Mouse (Mus musculus): ENCODE results near the gene Cfap54. TPM values are rescaled to one million over a fixed set of nuclear protein-coding genes. Genes with fewer than 3 reads are reported as not detected.

Gene Cfap54
- polyA plus RNA-seq (2012; rRNA removed) = 0.35 TPM in 2 replicates
- 0.23 and 0.25 TPM in 2 replicates for polyA plus RNA-seq (2014; fragmentation: Nextera tagmentation; extraction: Ambion mirVana)

- Histone ChIP-seq H3K4me3 (replicated peaks; ENCODE audit: low read length) (peak within 1 kb of the TSS; percentile 43), H3K27ac (replicated peaks; ENCODE audit: low read depth, low read length) (no peak within 1 kb of the TSS), H3K36me3 (ENCODE audit: control insufficient read depth, insufficient read depth, low read length) (no peaks in the 10 kb centered on the region), H3K4me2 (replicated peaks; ENCODE audit: low read depth, low read length, severe bottlenecking) (peak within 1 kb of the TSS; percentile 62), H3K9me3 (ENCODE audit: control insufficient read depth, low read length) (no peaks in the 10 kb centered on the region), H3K4me1 (ENCODE audit: control insufficient read depth, insufficient read depth, low read length) (peaks cover 8% of the 10 kb centered on the region; the same call in 1 of the 2 replicates), H3K9ac (ENCODE audit: low read depth, low read length, severe bottlenecking) (0 out of 2 replicates have a peak within 1 kb of the TSS, but pooled peaks have one; percentile 34), H3K27me3 (ENCODE audit: control insufficient read depth, insufficient read depth, low read length) (no peaks in the 10 kb centered on the region)
- DNase-seq (ENCODE audit: low spot score) (peak; percentile 92), ATAC-seq (ENCODE audit: low FRiP score, low read depth) (peak; percentile 88)
- no peak for TF ChIP-seq POLR2A (IDR thresholded peaks at IDR 0.05; ENCODE audit: borderline replicate concordance, extremely low read depth, insufficient read depth, insufficient read length)
- WGBS = 2% methylated on average over 31 of the region's 34 CpGs
Measured at GRCm38 (mm10) chr10:93081133-93081779, at the start of gene Cfap54. Cfap54 (minus strand) TSS chr10:93081618.

DNA sequence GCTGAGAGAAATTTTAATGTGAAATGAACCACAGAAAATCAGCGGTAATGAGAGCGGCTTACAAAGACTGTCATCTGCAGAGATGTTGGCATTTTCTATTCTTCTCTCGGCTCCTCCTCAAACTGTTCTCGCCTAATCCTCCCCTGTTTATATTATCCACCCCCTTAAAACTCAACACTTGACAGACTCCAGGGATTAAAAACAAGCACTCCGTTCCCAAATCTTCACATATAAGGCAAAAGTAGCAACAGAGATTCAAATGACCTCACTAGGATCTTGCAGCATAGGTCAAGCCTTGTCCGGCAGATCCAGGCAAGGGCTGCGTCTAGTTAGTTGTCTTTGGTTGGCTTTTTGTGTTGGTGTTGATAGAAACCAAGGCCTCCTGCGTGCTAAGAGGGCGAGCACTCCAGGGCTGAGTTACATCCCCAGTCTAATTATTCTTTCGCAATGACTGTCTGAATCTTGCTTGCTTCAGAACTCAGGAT, 49.1 kb upstream of the Cfap54 start:
- Histone ChIP-seq H3K9ac (ENCODE audit: low read depth, low read length, severe bottlenecking) (no peak overlapping the region), H3K27ac (replicated peaks; ENCODE audit: low read depth, low read length) (no peak overlapping the region), H3K9me3 (ENCODE audit: control insufficient read depth, low read length) (no peaks in the 10 kb centered on the region), H3K4me1 (ENCODE audit: control insufficient read depth, insufficient read depth, low read length) (no peaks in the 10 kb centered on the region), H3K4me2 (replicated peaks; ENCODE audit: low read depth, low read length, severe bottlenecking) (no peak overlapping the region), H3K4me3 (replicated peaks; ENCODE audit: low read length) (no peak overlapping the region), H3K27me3 (ENCODE audit: control insufficient read depth, insufficient read depth, low read length) (no peaks in the 10 kb centered on the region), H3K36me3 (ENCODE audit: control insufficient read depth, insufficient read depth, low read length) (no peaks in the 10 kb centered on the region)
- ATAC-seq (ENCODE audit: low FRiP score, low read depth) = no peak
- TF ChIP-seq POLR2A (IDR thresholded peaks at IDR 0.05; ENCODE audit: borderline replicate concordance, extremely low read depth, insufficient read depth, insufficient read length) = no peak
- 86% methylated on average over 10 of the region's 10 CpGs for WGBS
- DNase-seq (ENCODE audit: low spot score) = no peak

DNA sequence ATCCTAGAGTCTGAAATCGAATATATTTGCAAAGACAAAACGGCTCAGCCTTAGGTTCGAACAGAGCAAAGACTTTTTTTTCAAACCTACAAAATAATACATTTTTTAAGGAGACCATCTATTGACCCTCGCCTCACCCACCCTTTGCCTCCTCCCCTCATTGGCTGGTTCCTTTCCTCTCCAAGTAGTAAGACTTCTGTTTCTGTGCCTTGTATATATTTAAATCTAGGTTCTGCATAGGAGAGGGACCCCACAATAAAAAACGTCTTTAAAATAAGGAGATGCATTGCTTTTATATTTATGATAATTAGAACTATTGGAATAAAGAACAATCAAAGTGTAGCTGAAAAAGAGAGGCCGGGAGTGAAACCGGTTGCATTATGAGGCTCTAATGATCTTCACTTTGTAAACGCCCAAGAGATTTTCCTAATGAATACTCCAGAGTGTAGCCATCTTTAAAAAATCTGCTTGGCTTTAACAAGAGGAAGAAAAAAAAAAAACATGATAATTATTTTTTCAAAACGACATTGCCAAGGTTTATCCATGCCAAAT, 48.6 kb upstream of the Cfap54 start:
- Histone ChIP-seq H3K27me3 (ENCODE audit: control insufficient read depth, insufficient read depth, low read length) (no peaks in the 10 kb centered on the region), H3K9me3 (ENCODE audit: control insufficient read depth, low read length) (no peaks in the 10 kb centered on the region), H3K9ac (ENCODE audit: low read depth, low read length, severe bottlenecking) (no peak overlapping the region), H3K4me3 (replicated peaks; ENCODE audit: low read length) (no peak overlapping the region), H3K36me3 (ENCODE audit: control insufficient read depth, insufficient read depth, low read length) (no peaks in the 10 kb centered on the region), H3K4me2 (replicated peaks; ENCODE audit: low read depth, low read length, severe bottlenecking) (no peak overlapping the region), H3K27ac (replicated peaks; ENCODE audit: low read depth, low read length) (no peak overlapping the region), H3K4me1 (ENCODE audit: control insufficient read depth, insufficient read depth, low read length) (no peaks in the 10 kb centered on the region)
- WGBS = 75% methylated on average over 9 of the region's 9 CpGs
- no peak for TF ChIP-seq POLR2A (IDR thresholded peaks at IDR 0.05; ENCODE audit: borderline replicate concordance, extremely low read depth, insufficient read depth, insufficient read length)
- no peak for ATAC-seq (ENCODE audit: low FRiP score, low read depth)
- no peak for DNase-seq (ENCODE audit: low spot score)

DNA sequence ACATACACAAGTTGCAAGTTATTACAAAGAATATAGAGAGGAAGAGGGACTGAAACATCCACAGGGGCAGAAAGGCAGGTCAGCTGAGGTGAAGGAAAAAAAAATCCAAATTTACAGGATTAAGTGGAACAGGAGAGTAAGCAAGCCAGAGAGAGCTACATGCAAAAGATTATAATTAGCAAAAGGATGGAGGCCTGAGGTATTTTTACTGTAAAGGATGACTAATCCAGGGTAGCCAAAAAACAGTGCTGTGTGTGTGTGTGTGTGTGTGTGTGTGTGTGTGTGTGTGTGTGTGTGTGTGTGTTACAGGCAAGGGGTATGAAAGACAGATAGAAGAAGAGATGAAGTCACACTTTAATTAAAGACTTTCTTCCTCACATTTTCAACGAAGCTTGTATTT, 47.9 kb upstream of the Cfap54 start:
- Histone ChIP-seq H3K27me3 (ENCODE audit: control insufficient read depth, insufficient read depth, low read length) (no peaks in the 10 kb centered on the region), H3K9ac (ENCODE audit: low read depth, low read length, severe bottlenecking) (no peak overlapping the region), H3K27ac (replicated peaks; ENCODE audit: low read depth, low read length) (no peak overlapping the region), H3K9me3 (ENCODE audit: control insufficient read depth, low read length) (no peaks in the 10 kb centered on the region), H3K4me2 (replicated peaks; ENCODE audit: low read depth, low read length, severe bottlenecking) (no peak overlapping the region), H3K4me3 (replicated peaks; ENCODE audit: low read length) (no peak overlapping the region), H3K4me1 (ENCODE audit: control insufficient read depth, insufficient read depth, low read length) (no peaks in the 10 kb centered on the region), H3K36me3 (ENCODE audit: control insufficient read depth, insufficient read depth, low read length) (no peaks in the 10 kb centered on the region)
- no peak for ATAC-seq (ENCODE audit: low FRiP score, low read depth)
- no peak for TF ChIP-seq POLR2A (IDR thresholded peaks at IDR 0.05; ENCODE audit: borderline replicate concordance, extremely low read depth, insufficient read depth, insufficient read length)
- WGBS = 73% methylated on average over 1 of the region's 1 CpGs
- no peak for DNase-seq (ENCODE audit: low spot score)

GRCm38 (mm10) chr10:93128566-93128965, 47.1 kb upstream of the Cfap54 start:
- DNase-seq (ENCODE audit: low spot score) (no peak), ATAC-seq (ENCODE audit: low FRiP score, low read depth) (no peak)
- no peak for TF ChIP-seq POLR2A (IDR thresholded peaks at IDR 0.05; ENCODE audit: borderline replicate concordance, extremely low read depth, insufficient read depth, insufficient read length)
- no peak overlapping the region for H3K4me2 ChIP-seq (replicated peaks; ENCODE audit: low read depth, low read length, severe bottlenecking)
- no peaks in the 10 kb centered on the region for H3K36me3 ChIP-seq (ENCODE audit: control insufficient read depth, insufficient read depth, low read length)
- H3K9ac ChIP-seq (ENCODE audit: low read depth, low read length, severe bottlenecking) = no peak overlapping the region
- H3K27me3 ChIP-seq (ENCODE audit: control insufficient read depth, insufficient read depth, low read length) = no peaks in the 10 kb centered on the region
- peaks cover 4% of the 10 kb centered on the region; the same call in 1 of the 2 replicates for H3K4me1 ChIP-seq (ENCODE audit: control insufficient read depth, insufficient read depth, low read length)
- H3K4me3 ChIP-seq (replicated peaks; ENCODE audit: low read length) = no peak overlapping the region
- H3K27ac ChIP-seq (replicated peaks; ENCODE audit: low read depth, low read length) = no peak overlapping the region
- WGBS = 89% methylated on average over 2 of the region's 2 CpGs
- H3K9me3 ChIP-seq (ENCODE audit: control insufficient read depth, low read length) = no peaks in the 10 kb centered on the region
